ENCODE assay signal across 32 mouse cellular contexts in genomic region chr4:42895118-42895517, GRCm38 (mm10). TPM values are rescaled to one million over a fixed set of nuclear protein-coding genes. Genes with fewer than 3 reads are reported as not detected.
A peak's percentile ranks its signal among the peaks of the same experiment; 100 is the strongest.
DNase-seq lines count a peak whose midpoint lies in the region; ATAC-seq and TF ChIP-seq lines count a peak whose summit lies in the region.
"Had no signal": no experiment of that assay in that cellular context is flagged by ENCODE, and none has a peak within 500 bp of the region (broad histone marks: within the 10 kb centered on the region; RNA-seq: fewer than 3 reads in every experiment).

No protein-coding gene starts in this region.

- H3K36me3 ChIP-seq in forebrain, embryonic 13.5 days (ENCODE audit: poor library complexity, severe bottlenecking): no peaks in the 10 kb centered on the region
- H3K36me3 ChIP-seq in forebrain, embryonic 10.5 days (replicated peaks): no peaks in the 10 kb centered on the region
- no peaks in the 10 kb centered on the region for H3K36me3 ChIP-seq in forebrain, embryonic 15.5 days
- H3K36me3 ChIP-seq: embryonic facial prominence, embryonic 10.5 days; embryonic facial prominence, embryonic 13.5 days; G1E; heart, embryonic 12.5 days; heart, embryonic 15.5 days had no signal

- H3K9me3 ChIP-seq in forebrain, embryonic 13.5 days (replicated peaks): no peaks in the 10 kb centered on the region
- H3K9me3 ChIP-seq in forebrain, embryonic 10.5 days: no peaks in the 10 kb centered on the region
- H3K9me3 ChIP-seq in forebrain, embryonic 15.5 days: no peaks in the 10 kb centered on the region
- H3K9me3 ChIP-seq: embryonic facial prominence, embryonic 10.5 days; embryonic facial prominence, embryonic 13.5 days; G1E; heart, embryonic 12.5 days; heart, embryonic 15.5 days had no signal

- H3K4me3 ChIP-seq in forebrain, embryonic 13.5 days: no peak overlapping the region
- no peak overlapping the region for H3K4me3 ChIP-seq in forebrain, embryonic 10.5 days
- no peak overlapping the region for H3K4me3 ChIP-seq in forebrain, embryonic 15.5 days
- H3K4me3 ChIP-seq: embryonic facial prominence, embryonic 10.5 days; embryonic facial prominence, embryonic 13.5 days; erythroblast, embryonic 14.5 days; gastrocnemius, adult 2 months; heart, embryonic 12.5 days; heart, embryonic 15.5 days had no signal

- no peak overlapping the region; the same call in 1 of the 2 replicates for H3K9ac ChIP-seq in forebrain, embryonic 13.5 days
- no peak overlapping the region for H3K9ac ChIP-seq in forebrain, embryonic 15.5 days (replicated peaks)
- H3K9ac ChIP-seq: embryonic facial prominence, embryonic 13.5 days; heart, embryonic 12.5 days; heart, embryonic 15.5 days; hindbrain, embryonic 14.5 days had no signal

- no peak overlapping the region for H3K27ac ChIP-seq in forebrain, embryonic 13.5 days
- no peak overlapping the region for H3K27ac ChIP-seq in forebrain, embryonic 10.5 days
- H3K27ac ChIP-seq in forebrain, embryonic 15.5 days (replicated peaks): no peak overlapping the region
- H3K27ac ChIP-seq: embryonic facial prominence, embryonic 10.5 days; embryonic facial prominence, embryonic 13.5 days; gastrocnemius, adult 2 months; heart, embryonic 15.5 days; hindbrain, embryonic 14.5 days; hindbrain, postnatal 0 days had no signal

- peak; percentile 61 for ATAC-seq in forebrain, embryonic 13.5 days
- peak; percentile 51; the same call in 1 of the 2 replicates for ATAC-seq in forebrain, embryonic 15.5 days (replicated peaks)
- ATAC-seq: hindbrain, postnatal 0 days; inflammation-experienced regulatory T-cells, adult 6 months; intestine, embryonic 16.5 days; Patski had no signal

- H3K27me3 ChIP-seq in forebrain, embryonic 13.5 days: peaks cover 9% of the 10 kb centered on the region; the same call in 1 of the 2 replicates
- no peaks in the 10 kb centered on the region; the same call in 1 of the 2 replicates for H3K27me3 ChIP-seq in forebrain, embryonic 10.5 days (ENCODE audit: poor library complexity, severe bottlenecking)
- no peaks in the 10 kb centered on the region for H3K27me3 ChIP-seq in forebrain, embryonic 15.5 days
- H3K27me3 ChIP-seq: embryonic facial prominence, embryonic 13.5 days; heart, embryonic 12.5 days; heart, embryonic 15.5 days had no signal

- TF ChIP-seq POLR2A in brain, embryonic 14.5 days (IDR thresholded peaks at IDR 0.05; ENCODE audit: borderline replicate concordance, extremely low read depth, insufficient read depth, insufficient read length, poor library complexity, severe bottlenecking): no peak

- DNase-seq in forebrain, embryonic 10.5 days (ENCODE audit: extremely low spot score, low spot score): no peak
- peak; percentile 53 for DNase-seq in brain, embryonic 14.5 days (ENCODE audit: low read depth)
- DNase-seq in kidney, postnatal 4 days: no peak
- DNase-seq in embryo, embryonic 10 days (ENCODE audit: low spot score): no peak
- DNase-seq: adrenal gland, postnatal 10 days; adrenal gland, postnatal 36 days; B cell, adult 2 months; cerebellum, adult 11 months; cerebellum, adult 2 months; cerebellum, adult 9-11 months; cerebellum, postnatal 25 days; embryo, embryonic 11 days; gastrocnemius, adult 2 months; gastrocnemius, postnatal 14 days; heart, adult 18-20 months; heart, postnatal 14 days; heart, postnatal 4 days; kidney, adult 18-20 months had no signal

- no peak for TF ChIP-seq CTCF in brain, embryonic 14.5 days (IDR thresholded peaks at IDR 0.05; ENCODE audit: borderline replicate concordance, extremely low read depth, insufficient read depth, insufficient read length)

- WGBS in forebrain, embryonic 13.5 days: 28% methylated on average over 7 of the region's 7 CpGs
- WGBS in forebrain, embryonic 10.5 days: 72% methylated on average over 7 of the region's 7 CpGs
- 22% methylated on average over 7 of the region's 7 CpGs for WGBS in forebrain, embryonic 15.5 days

- H3K4me2 ChIP-seq in forebrain, embryonic 13.5 days: no peak overlapping the region
- H3K4me2 ChIP-seq in forebrain, embryonic 15.5 days (replicated peaks): no peak overlapping the region
- H3K4me2 ChIP-seq: embryonic facial prominence, embryonic 13.5 days; heart, embryonic 12.5 days; heart, embryonic 15.5 days; hindbrain, embryonic 14.5 days had no signal

- peaks cover 10% of the 10 kb centered on the region; the same call in 1 of the 2 replicates for H3K4me1 ChIP-seq in forebrain, embryonic 13.5 days
- peaks cover 13% of the 10 kb centered on the region; the same call in 1 of the 2 replicates for H3K4me1 ChIP-seq in forebrain, embryonic 10.5 days
- H3K4me1 ChIP-seq in forebrain, embryonic 15.5 days: peaks cover 10% of the 10 kb centered on the region
- H3K4me1 ChIP-seq: embryonic facial prominence, embryonic 13.5 days; heart, embryonic 12.5 days; heart, embryonic 15.5 days had no signal

RNA-seq across cellular contexts. Expression of gene Fam205c, which starts 21.1 kb away (rescaled TPM):
- polyA plus RNA-seq in forebrain, embryonic 13.5 days (2015; fragmentation: Nextera tagmentation; extraction: Ambion mirVana): 1.0 and 1.1 TPM in 2 replicates
- 0.18 and 0.53 TPM in 2 replicates for polyA plus RNA-seq in forebrain, embryonic 10.5 days (2016; fragmentation: Nextera tagmentation; extraction: Ambion mirVana)
- not detected in 2 replicates for polyA plus RNA-seq in brain, embryonic 14.5 days (2012; rRNA removed)
- 1.6 and 1.8 TPM in 2 replicates for polyA plus RNA-seq in forebrain, embryonic 15.5 days (2015; fragmentation: Nextera tagmentation; extraction: Ambion mirVana)
- polyA plus RNA-seq: erythroblast, embryonic 14.5 days; inflammation-experienced regulatory T-cells, adult 6 months; Patski had no signal

RNA-seq across cellular contexts. Expression of gene Phf24, which starts 21.3 kb away (rescaled TPM):
- polyA plus RNA-seq in forebrain, embryonic 13.5 days (2015; fragmentation: Nextera tagmentation; extraction: Ambion mirVana): 8.2 and 10.3 TPM in 2 replicates
- polyA plus RNA-seq in forebrain, embryonic 10.5 days (2016; fragmentation: Nextera tagmentation; extraction: Ambion mirVana): 0.33 and 0.51 TPM in 2 replicates
- polyA plus RNA-seq in brain, embryonic 14.5 days (2012; rRNA removed): 42.3 and 58.2 TPM in 2 replicates
- 20.5 and 22.2 TPM in 2 replicates for polyA plus RNA-seq in forebrain, embryonic 15.5 days (2015; fragmentation: Nextera tagmentation; extraction: Ambion mirVana)
- polyA plus RNA-seq: erythroblast, embryonic 14.5 days; inflammation-experienced regulatory T-cells, adult 6 months; Patski had no signal

RNA-seq across cellular contexts. Expression of gene Gm12394, which starts 38.5 kb away (rescaled TPM):
- 0.48 and 0.54 TPM in 2 replicates for polyA plus RNA-seq in forebrain, embryonic 13.5 days (2015; fragmentation: Nextera tagmentation; extraction: Ambion mirVana)
- 0.27 and 0.37 TPM in 2 replicates for polyA plus RNA-seq in forebrain, embryonic 10.5 days (2016; fragmentation: Nextera tagmentation; extraction: Ambion mirVana)
- polyA plus RNA-seq in brain, embryonic 14.5 days (2012; rRNA removed): 0.01 and 0.05 TPM in 2 replicates
- 0.41 and 0.51 TPM in 2 replicates for polyA plus RNA-seq in forebrain, embryonic 15.5 days (2015; fragmentation: Nextera tagmentation; extraction: Ambion mirVana)
- polyA plus RNA-seq: embryonic facial prominence, embryonic 10.5 days; erythroblast, embryonic 14.5 days; G1E; inflammation-experienced regulatory T-cells, adult 6 months; Patski had no signal

RNA-seq across cellular contexts. Expression of gene Fam205a1, which starts 41.4 kb away (rescaled TPM):
- 0.05 TPM in 1 of 2 replicates, not detected in the other for polyA plus RNA-seq in forebrain, embryonic 13.5 days (2015; fragmentation: Nextera tagmentation; extraction: Ambion mirVana)
- polyA plus RNA-seq in forebrain, embryonic 10.5 days (2016; fragmentation: Nextera tagmentation; extraction: Ambion mirVana): 0.07 TPM in 1 of 2 replicates, not detected in the other
- polyA plus RNA-seq in brain, embryonic 14.5 days (2012; rRNA removed): 0.03 TPM in 1 of 2 replicates, not detected in the other
- 0.05 TPM in 1 of 2 replicates, not detected in the other for polyA plus RNA-seq in forebrain, embryonic 15.5 days (2015; fragmentation: Nextera tagmentation; extraction: Ambion mirVana)
- polyA plus RNA-seq: embryonic facial prominence, embryonic 10.5 days; embryonic facial prominence, embryonic 13.5 days; erythroblast, embryonic 14.5 days; heart, embryonic 15.5 days; hindbrain, embryonic 11.5 days; hindbrain, postnatal 0 days; inflammation-experienced regulatory T-cells, adult 6 months; intestine, embryonic 16.5 days; Patski had no signal

RNA-seq across cellular contexts. Expression of gene Dnajb5, which starts 54.5 kb away (rescaled TPM):
- polyA plus RNA-seq in forebrain, embryonic 13.5 days (2015; fragmentation: Nextera tagmentation; extraction: Ambion mirVana): 34.6 and 46.7 TPM in 2 replicates
- polyA plus RNA-seq in forebrain, embryonic 10.5 days (2016; fragmentation: Nextera tagmentation; extraction: Ambion mirVana): 11.5 and 16.2 TPM in 2 replicates
- polyA plus RNA-seq in brain, embryonic 14.5 days (2012; rRNA removed): 72.1 and 101 TPM in 2 replicates
- polyA plus RNA-seq in forebrain, embryonic 15.5 days (2015; fragmentation: Nextera tagmentation; extraction: Ambion mirVana): 49.3 and 55.1 TPM in 2 replicates
- polyA plus RNA-seq: erythroblast, embryonic 14.5 days had no signal
